Mouse (Mus musculus): ENCODE measurements at regions not wholly inside any gene's neighbourhood (a gene's known extent, or its start where the extent isn't known, plus 50 kb on each side); places are given as distances from the start of the nearest gene placed in this dataset.

- H3K27ac ChIP-seq (ENCODE audit: insufficient read depth, low read length), result no peak overlapping the region
- H3K27me3 ChIP-seq (ENCODE audit: control insufficient read depth, insufficient read depth, low read length), result no peaks in the 10 kb centered on the region; the same call in 1 of the 2 replicates
- no peak overlapping the region for H3K4me3 ChIP-seq (replicated peaks; ENCODE audit: insufficient read depth, low read depth, low read length)
- no peaks in the 10 kb centered on the region for H3K4me1 ChIP-seq (ENCODE audit: control insufficient read depth, insufficient read depth, low read length)
- DNase-seq, result no peak
- WGBS, result 84% methylated on average over 5 of the region's 5 CpGs
- TF ChIP-seq POLR2A (IDR thresholded peaks at IDR 0.05; ENCODE audit: borderline replicate concordance, insufficient read depth, low read length), result no peak
- no peak for TF ChIP-seq CTCF (IDR thresholded peaks at IDR 0.05; ENCODE audit: borderline replicate concordance, insufficient read depth, low read depth, low read length)
These were observed 229.2 kb upstream of the Trib2 start for GRCm38 (mm10) chr12:16045791-16046494.

DNA sequence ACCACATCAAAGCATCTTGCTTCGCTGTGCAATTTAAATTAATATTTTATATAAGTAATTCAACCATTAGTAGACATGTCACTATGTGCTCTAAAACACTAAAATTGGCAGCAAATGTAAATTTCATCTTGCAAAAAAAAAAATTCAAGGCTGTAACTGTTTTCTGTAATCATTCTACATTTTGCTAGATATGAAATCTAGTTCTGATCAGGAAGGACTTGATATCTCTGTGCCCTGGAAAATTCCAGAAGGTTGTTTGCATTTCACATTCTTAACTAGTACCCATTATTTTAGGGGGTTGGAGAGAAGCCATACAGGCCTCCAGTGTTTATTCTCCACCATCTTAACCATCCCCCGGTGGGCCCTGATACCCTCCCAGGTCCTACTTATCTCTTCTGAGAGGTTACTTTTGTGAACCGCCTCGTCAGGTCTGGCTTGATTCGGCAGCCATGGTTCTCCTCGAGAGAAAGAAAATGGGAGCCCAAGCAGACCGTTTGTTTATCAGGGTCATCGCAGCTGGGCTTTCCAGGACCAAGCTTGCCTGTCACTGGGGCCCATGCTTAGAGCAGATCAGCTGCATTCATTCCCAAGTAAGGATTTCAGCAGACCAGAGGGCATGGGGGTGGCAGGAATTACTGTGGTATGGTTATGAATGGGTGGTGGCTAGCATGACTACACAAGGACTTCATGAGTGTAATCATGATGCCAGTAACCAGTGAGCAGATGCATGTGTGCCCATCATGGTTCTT, 226.9 kb upstream of the Trib2 start:
- no peaks in the 10 kb centered on the region for H3K4me1 ChIP-seq (ENCODE audit: control insufficient read depth, insufficient read depth, low read length)
- TF ChIP-seq CTCF (IDR thresholded peaks at IDR 0.05; ENCODE audit: borderline replicate concordance, insufficient read depth, low read depth, low read length), result no peak
- TF ChIP-seq POLR2A (IDR thresholded peaks at IDR 0.05; ENCODE audit: borderline replicate concordance, insufficient read depth, low read length), result no peak
- no peaks in the 10 kb centered on the region for H3K27me3 ChIP-seq (ENCODE audit: control insufficient read depth, insufficient read depth, low read length)
- 95% methylated on average over 8 of the region's 8 CpGs for WGBS
- no peak overlapping the region for H3K4me3 ChIP-seq (replicated peaks; ENCODE audit: insufficient read depth, low read depth, low read length)
- no peak overlapping the region for H3K27ac ChIP-seq (ENCODE audit: insufficient read depth, low read length)
- no peak for DNase-seq

- Histone ChIP-seq H3K4me3 (replicated peaks; ENCODE audit: insufficient read depth, low read depth, low read length) (no peak overlapping the region), H3K4me1 (ENCODE audit: control insufficient read depth, insufficient read depth, low read length) (no peaks in the 10 kb centered on the region), H3K27ac (ENCODE audit: insufficient read depth, low read length) (no peak overlapping the region), H3K27me3 (ENCODE audit: control insufficient read depth, insufficient read depth, low read length) (no peaks in the 10 kb centered on the region)
- no peak for DNase-seq
- 93% methylated on average over 1 of the region's 1 CpGs for WGBS
- no peak for TF ChIP-seq CTCF (IDR thresholded peaks at IDR 0.05; ENCODE audit: borderline replicate concordance, insufficient read depth, low read depth, low read length)
- TF ChIP-seq POLR2A (IDR thresholded peaks at IDR 0.05; ENCODE audit: borderline replicate concordance, insufficient read depth, low read length), result no peak
These were observed 225.6 kb upstream of the Trib2 start for GRCm38 (mm10) chr12:16042362-16042761.

GRCm38 (mm10) chr12:16041129-16041528, 224.4 kb upstream of the Trib2 start:
- Histone ChIP-seq H3K4me3 (replicated peaks; ENCODE audit: insufficient read depth, low read depth, low read length) (no peak overlapping the region), H3K27me3 (ENCODE audit: control insufficient read depth, insufficient read depth, low read length) (no peaks in the 10 kb centered on the region), H3K4me1 (ENCODE audit: control insufficient read depth, insufficient read depth, low read length) (no peaks in the 10 kb centered on the region), H3K27ac (ENCODE audit: insufficient read depth, low read length) (no peak overlapping the region)
- TF ChIP-seq POLR2A (IDR thresholded peaks at IDR 0.05; ENCODE audit: borderline replicate concordance, insufficient read depth, low read length), result no peak
- TF ChIP-seq CTCF (IDR thresholded peaks at IDR 0.05; ENCODE audit: borderline replicate concordance, insufficient read depth, low read depth, low read length), result no peak
- WGBS, result 16% methylated on average over 4 of the region's 4 CpGs
- DNase-seq, result no peak

DNA sequence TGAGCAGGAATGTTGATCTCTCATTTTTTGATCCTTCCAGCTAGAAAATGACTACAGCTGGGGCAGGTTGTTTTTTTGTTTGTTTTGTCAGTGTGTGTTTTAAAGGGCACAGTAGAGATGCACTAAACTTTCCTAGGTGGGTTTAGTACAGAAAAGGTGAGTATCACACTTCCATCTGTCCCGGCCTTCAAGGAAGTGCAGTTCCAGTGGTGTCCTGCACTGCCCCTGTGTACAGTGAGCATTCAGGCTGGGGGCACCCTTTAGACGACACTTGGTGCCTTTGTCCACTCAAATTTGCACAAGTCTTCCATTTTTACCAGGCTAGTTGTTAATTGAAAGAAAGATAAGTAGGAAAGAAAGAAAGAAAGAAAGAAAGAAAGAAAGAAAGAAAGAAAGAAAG, 218.8 kb upstream of the Trib2 start:
- TF ChIP-seq POLR2A (IDR thresholded peaks at IDR 0.05; ENCODE audit: borderline replicate concordance, insufficient read depth, low read length), result no peak
- TF ChIP-seq CTCF (IDR thresholded peaks at IDR 0.05; ENCODE audit: borderline replicate concordance, insufficient read depth, low read depth, low read length), result no peak
- Histone ChIP-seq H3K27ac (ENCODE audit: insufficient read depth, low read length) (no peak overlapping the region), H3K4me1 (ENCODE audit: control insufficient read depth, insufficient read depth, low read length) (no peaks in the 10 kb centered on the region), H3K27me3 (ENCODE audit: control insufficient read depth, insufficient read depth, low read length) (no peaks in the 10 kb centered on the region), H3K4me3 (replicated peaks; ENCODE audit: insufficient read depth, low read depth, low read length) (no peak overlapping the region)
- DNase-seq, result no peak
- WGBS, result 54% methylated on average over 2 of the region's 2 CpGs

GRCm38 (mm10) chr12:16034691-16035515, 218.2 kb upstream of the Trib2 start:
- no peak for DNase-seq
- TF ChIP-seq POLR2A (IDR thresholded peaks at IDR 0.05; ENCODE audit: borderline replicate concordance, insufficient read depth, low read length) (no peak), CTCF (IDR thresholded peaks at IDR 0.05; ENCODE audit: borderline replicate concordance, insufficient read depth, low read depth, low read length) (no peak)
- no peaks in the 10 kb centered on the region for H3K27me3 ChIP-seq (ENCODE audit: control insufficient read depth, insufficient read depth, low read length)

GRCm38 (mm10) chr12:16026654-16027053, 209.9 kb upstream of the Trib2 start:
- H3K27ac ChIP-seq (ENCODE audit: insufficient read depth, low read length), result no peak overlapping the region
- no peak for TF ChIP-seq CTCF (IDR thresholded peaks at IDR 0.05; ENCODE audit: borderline replicate concordance, insufficient read depth, low read depth, low read length)
- 14% methylated on average over 1 of the region's 1 CpGs for WGBS
- H3K4me1 ChIP-seq (ENCODE audit: control insufficient read depth, insufficient read depth, low read length), result no peaks in the 10 kb centered on the region
- H3K4me3 ChIP-seq (replicated peaks; ENCODE audit: insufficient read depth, low read depth, low read length), result no peak overlapping the region
- DNase-seq, result no peak
- no peaks in the 10 kb centered on the region for H3K27me3 ChIP-seq (ENCODE audit: control insufficient read depth, insufficient read depth, low read length)

More at GRCm38 (mm10) chr12:16034691-16035515, 218.2 kb upstream of the Trib2 start:
- no peak overlapping the region for H3K4me3 ChIP-seq (replicated peaks; ENCODE audit: insufficient read depth, low read depth, low read length)
- no peak overlapping the region for H3K27ac ChIP-seq (ENCODE audit: insufficient read depth, low read length)
- no peaks in the 10 kb centered on the region for H3K4me1 ChIP-seq (ENCODE audit: control insufficient read depth, insufficient read depth, low read length)
